8 mouse cellular contexts compared by ENCODE assay signal in genomic region chr13:23521703-23522102, GRCm38 (mm10). TPM values are rescaled to one million over a fixed set of nuclear protein-coding genes. Genes with fewer than 3 reads are reported as not detected.
A peak's percentile ranks its signal among the peaks of the same experiment; 100 is the strongest.
DNase-seq lines count a peak whose midpoint lies in the region; ATAC-seq and TF ChIP-seq lines count a peak whose summit lies in the region.

No protein-coding gene starts in this region.

- no peaks in the 10 kb centered on the region for H3K9me3 ChIP-seq in erythroblast, embryonic 14.5 days (ENCODE audit: control insufficient read depth, low read length)
- H3K9me3 ChIP-seq in intestine, postnatal 0 days (ENCODE audit: control insufficient read depth) = no peaks in the 10 kb centered on the region
- no peaks in the 10 kb centered on the region for H3K9me3 ChIP-seq in limb, embryonic 10.5 days (replicated peaks)
- H3K9me3 ChIP-seq in midbrain, embryonic 12.5 days = no peaks in the 10 kb centered on the region

- no peak overlapping the region for H3K27ac ChIP-seq in intestine, postnatal 0 days (ENCODE audit: low read depth, low read length)
- H3K27ac ChIP-seq in limb, embryonic 10.5 days = no peak overlapping the region
- H3K27ac ChIP-seq in midbrain, embryonic 12.5 days (replicated peaks) = no peak overlapping the region

- peak overlapping the region; percentile 56 for H3K4me3 ChIP-seq in erythroblast, embryonic 14.5 days (replicated peaks)
- H3K4me3 ChIP-seq in intestine, postnatal 0 days (ENCODE audit: low read depth, low read length) = no peak overlapping the region
- H3K4me3 ChIP-seq in limb, embryonic 10.5 days = peak overlapping the region; percentile 27
- no peak overlapping the region for H3K4me3 ChIP-seq in midbrain, embryonic 12.5 days

- WGBS in intestine, postnatal 0 days = 1% methylated on average over 14 of the region's 14 CpGs
- WGBS in limb, embryonic 10.5 days = under 1% methylated on average over 14 of the region's 14 CpGs
- 3% methylated on average over 14 of the region's 14 CpGs for WGBS in midbrain, embryonic 12.5 days

- H3K27me3 ChIP-seq in erythroblast, embryonic 14.5 days (ENCODE audit: control insufficient read depth) = no peaks in the 10 kb centered on the region
- no peaks in the 10 kb centered on the region for H3K27me3 ChIP-seq in intestine, postnatal 0 days (replicated peaks; ENCODE audit: control insufficient read depth, insufficient read depth, low read length)
- H3K27me3 ChIP-seq in limb, embryonic 10.5 days (ENCODE audit: low read depth, poor library complexity, severe bottlenecking) = no peaks in the 10 kb centered on the region
- H3K27me3 ChIP-seq in midbrain, embryonic 12.5 days = no peaks in the 10 kb centered on the region
- no peaks in the 10 kb centered on the region for H3K27me3 ChIP-seq in splenic B cell, adult 2 months (ENCODE audit: control insufficient read depth, insufficient read depth, low read length, poor library complexity, severe bottlenecking)

- H3K4me1 ChIP-seq in erythroblast, embryonic 14.5 days (ENCODE audit: control insufficient read depth) = peaks cover 57% of the 10 kb centered on the region
- H3K4me1 ChIP-seq in intestine, postnatal 0 days (replicated peaks; ENCODE audit: control insufficient read depth, insufficient read depth, low read length) = peaks cover 3% of the 10 kb centered on the region; the same call in 1 of the 2 replicates
- peaks cover 7% of the 10 kb centered on the region for H3K4me1 ChIP-seq in limb, embryonic 10.5 days
- peaks cover 8% of the 10 kb centered on the region for H3K4me1 ChIP-seq in midbrain, embryonic 12.5 days

- peak overlapping the region; percentile 32 for H3K4me2 ChIP-seq in intestine, postnatal 0 days (replicated peaks; ENCODE audit: low read depth)
- 0 out of 2 replicates have a peak overlapping the region, but pooled peaks have one; percentile 13 for H3K4me2 ChIP-seq in midbrain, embryonic 12.5 days (replicated peaks)

- H3K36me3 ChIP-seq in erythroblast, embryonic 14.5 days (ENCODE audit: control insufficient read depth) = no peaks in the 10 kb centered on the region
- no peaks in the 10 kb centered on the region for H3K36me3 ChIP-seq in intestine, postnatal 0 days (ENCODE audit: control insufficient read depth, insufficient read depth)
- no peaks in the 10 kb centered on the region for H3K36me3 ChIP-seq in limb, embryonic 10.5 days
- H3K36me3 ChIP-seq in midbrain, embryonic 12.5 days = no peaks in the 10 kb centered on the region
- no peaks in the 10 kb centered on the region for H3K36me3 ChIP-seq in splenic B cell, adult 2 months (ENCODE audit: control insufficient read depth, insufficient read depth, low read length, poor library complexity, severe bottlenecking)

- TF ChIP-seq CTCF in intestine, postnatal 0 days (IDR thresholded peaks at IDR 0.05; ENCODE audit: low read depth) = no peak

- no peak for ATAC-seq in erythroblast, adult 5-6 weeks (replicated peaks; ENCODE audit: low FRiP score, poor library complexity, severe bottlenecking)
- no peak for ATAC-seq in intestine, postnatal 0 days
- ATAC-seq in midbrain, embryonic 12.5 days (ENCODE audit: low FRiP score, low read depth) = no peak

- H3K9ac ChIP-seq in intestine, postnatal 0 days (ENCODE audit: low read depth, low read length) = no peak overlapping the region
- no peak overlapping the region for H3K9ac ChIP-seq in midbrain, embryonic 12.5 days (replicated peaks)

- peak; percentile 75 to 84 for DNase-seq in cerebellum, postnatal 25 days
- DNase-seq in heart, adult 18-20 months = peak; percentile 81 to 89
- peak; percentile 79 for DNase-seq in limb, embryonic 10.5 days (ENCODE audit: low spot score)
- peak; percentile 83 for DNase-seq in splenic B cell, adult 2 months (ENCODE audit: low read depth, low spot score)

RNA-seq across cellular contexts. Expression of gene Hist1h4h, which starts 9.1 kb away (rescaled TPM):
- 10.1 and 19.7 TPM in 2 replicates for polyA plus RNA-seq in erythroblast, embryonic 14.5 days (2012)
- 19.8 and 50.6 TPM in 2 replicates for total RNA-seq in erythroblast, adult 5-6 weeks (2015; ENCODE audit: low replicate concordance)
- total RNA-seq in erythroblast, adult 5-6 weeks (2017; ENCODE audit: low replicate concordance) = 443 and 524 TPM in 2 replicates
- 100 to 1,000 TPM; 225 to 244 TPM for total RNA-seq in heart, adult 18-20 months (2021)
- polyA plus RNA-seq in intestine, postnatal 0 days (2015; fragmentation: Nextera tagmentation; extraction: Ambion mirVana) = 6.1 and 8.1 TPM in 2 replicates
- 2.4 and 4.5 TPM in 2 replicates for polyA plus RNA-seq in limb, embryonic 10.5 days (2016; fragmentation: Nextera tagmentation; extraction: Ambion mirVana)
- 4.2 and 4.4 TPM in 2 replicates for polyA plus RNA-seq in midbrain, embryonic 12.5 days (2016; fragmentation: Nextera tagmentation; extraction: Ambion mirVana)

RNA-seq across cellular contexts. Expression of gene Hist1h2af, which starts 12.0 kb away (rescaled TPM):
- polyA plus RNA-seq in erythroblast, embryonic 14.5 days (2012) = 52.5 and 62.7 TPM in 2 replicates
- 20.7 and 32.7 TPM in 2 replicates for total RNA-seq in erythroblast, adult 5-6 weeks (2015; ENCODE audit: low replicate concordance)
- 925 and 1,298 TPM in 2 replicates for total RNA-seq in erythroblast, adult 5-6 weeks (2017; ENCODE audit: low replicate concordance)
- 10 to 100 TPM in 1 of 2 experiments, 1 to 10 TPM in 1; 6.3 to 16.6 TPM for total RNA-seq in heart, adult 18-20 months (2021)
- 2.7 and 3.0 TPM in 2 replicates for polyA plus RNA-seq in intestine, postnatal 0 days (2015; fragmentation: Nextera tagmentation; extraction: Ambion mirVana)
- 8.0 and 11.7 TPM in 2 replicates for polyA plus RNA-seq in limb, embryonic 10.5 days (2016; fragmentation: Nextera tagmentation; extraction: Ambion mirVana)
- 7.9 and 8.4 TPM in 2 replicates for polyA plus RNA-seq in midbrain, embryonic 12.5 days (2016; fragmentation: Nextera tagmentation; extraction: Ambion mirVana)

RNA-seq across cellular contexts. Expression of gene Hist1h3g, which starts 13.5 kb away (rescaled TPM):
- 8.8 and 11.7 TPM in 2 replicates for polyA plus RNA-seq in erythroblast, embryonic 14.5 days (2012)
- total RNA-seq in erythroblast, adult 5-6 weeks (2015; ENCODE audit: low replicate concordance) = 74.4 and 97.2 TPM in 2 replicates
- 54.5 and 131 TPM in 2 replicates for total RNA-seq in erythroblast, adult 5-6 weeks (2017; ENCODE audit: low replicate concordance)
- 1 to 10 TPM; 3.1 TPM for total RNA-seq in heart, adult 18-20 months (2021)
- 1.2 and 2.1 TPM in 2 replicates for polyA plus RNA-seq in intestine, postnatal 0 days (2015; fragmentation: Nextera tagmentation; extraction: Ambion mirVana)
- 4.7 and 5.3 TPM in 2 replicates for polyA plus RNA-seq in limb, embryonic 10.5 days (2016; fragmentation: Nextera tagmentation; extraction: Ambion mirVana)
- 4.8 and 6.9 TPM in 2 replicates for polyA plus RNA-seq in midbrain, embryonic 12.5 days (2016; fragmentation: Nextera tagmentation; extraction: Ambion mirVana)

RNA-seq across cellular contexts. Expression of gene Hist1h2bh, which starts 21.5 kb away (rescaled TPM):
- 0.43 and 3.0 TPM in 2 replicates for polyA plus RNA-seq in erythroblast, embryonic 14.5 days (2012)
- total RNA-seq in erythroblast, adult 5-6 weeks (2015; ENCODE audit: low replicate concordance) = 13.4 and 18.2 TPM in 2 replicates
- total RNA-seq in erythroblast, adult 5-6 weeks (2017; ENCODE audit: low replicate concordance) = 63.0 and 67.3 TPM in 2 replicates
- total RNA-seq in heart, adult 18-20 months (2021) = 1 to 10 TPM; 1.1 to 1.5 TPM
- polyA plus RNA-seq in intestine, postnatal 0 days (2015; fragmentation: Nextera tagmentation; extraction: Ambion mirVana) = 0.18 and 0.23 TPM in 2 replicates
- 0.56 and 0.69 TPM in 2 replicates for polyA plus RNA-seq in limb, embryonic 10.5 days (2016; fragmentation: Nextera tagmentation; extraction: Ambion mirVana)
- polyA plus RNA-seq in midbrain, embryonic 12.5 days (2016; fragmentation: Nextera tagmentation; extraction: Ambion mirVana) = 0.56 and 0.64 TPM in 2 replicates

RNA-seq across cellular contexts. Expression of gene Hist1h3f, which starts 22.1 kb away (rescaled TPM):
- 1.3 and 3.3 TPM in 2 replicates for polyA plus RNA-seq in erythroblast, embryonic 14.5 days (2012)
- 12.7 and 21.7 TPM in 2 replicates for total RNA-seq in erythroblast, adult 5-6 weeks (2015; ENCODE audit: low replicate concordance)
- total RNA-seq in erythroblast, adult 5-6 weeks (2017; ENCODE audit: low replicate concordance) = 51.2 and 57.7 TPM in 2 replicates
- total RNA-seq in heart, adult 18-20 months (2021) = 1 to 10 TPM; 4.9 to 6.3 TPM
- polyA plus RNA-seq in intestine, postnatal 0 days (2015; fragmentation: Nextera tagmentation; extraction: Ambion mirVana) = 0.37 TPM in 1 of 2 replicates, not detected in the other
- 1.3 and 1.4 TPM in 2 replicates for polyA plus RNA-seq in limb, embryonic 10.5 days (2016; fragmentation: Nextera tagmentation; extraction: Ambion mirVana)
- 1.0 and 1.3 TPM in 2 replicates for polyA plus RNA-seq in midbrain, embryonic 12.5 days (2016; fragmentation: Nextera tagmentation; extraction: Ambion mirVana)

Comparison
In these comparisons a context has a peak if more than half of its experiments do, and no peak if none do; other contexts are left out.
1. H3K4me3 ChIP-seq: peak in erythroblast, embryonic 14.5 days (single experiment) and limb, embryonic 10.5 days (single experiment); none in intestine, postnatal 0 days (single experiment) and midbrain, embryonic 12.5 days (single experiment).
2. Peak in every context shown above with its lines, with median percentiles within 50 percentile points of each other: DNase-seq.